Mouse (Mus musculus) thymus, postnatal 25 days (tissue): Measurements from ENCODE around the gene Acss1.

ENCODE experiments used
- DNase-seq: peaks from one replicate; pipeline ENCODE4 v3.0.0; 2022

The Acss1 gene

GRCm38 (mm10) chr2:150665534-150666451, 2.5 kb downstream of the Acss1 start:
- DNase-seq, result peak; percentile 67

GRCm38 (mm10) chr2:150665006-150665405, 3.3 kb downstream of the Acss1 start:
- no peak for DNase-seq

DNA sequence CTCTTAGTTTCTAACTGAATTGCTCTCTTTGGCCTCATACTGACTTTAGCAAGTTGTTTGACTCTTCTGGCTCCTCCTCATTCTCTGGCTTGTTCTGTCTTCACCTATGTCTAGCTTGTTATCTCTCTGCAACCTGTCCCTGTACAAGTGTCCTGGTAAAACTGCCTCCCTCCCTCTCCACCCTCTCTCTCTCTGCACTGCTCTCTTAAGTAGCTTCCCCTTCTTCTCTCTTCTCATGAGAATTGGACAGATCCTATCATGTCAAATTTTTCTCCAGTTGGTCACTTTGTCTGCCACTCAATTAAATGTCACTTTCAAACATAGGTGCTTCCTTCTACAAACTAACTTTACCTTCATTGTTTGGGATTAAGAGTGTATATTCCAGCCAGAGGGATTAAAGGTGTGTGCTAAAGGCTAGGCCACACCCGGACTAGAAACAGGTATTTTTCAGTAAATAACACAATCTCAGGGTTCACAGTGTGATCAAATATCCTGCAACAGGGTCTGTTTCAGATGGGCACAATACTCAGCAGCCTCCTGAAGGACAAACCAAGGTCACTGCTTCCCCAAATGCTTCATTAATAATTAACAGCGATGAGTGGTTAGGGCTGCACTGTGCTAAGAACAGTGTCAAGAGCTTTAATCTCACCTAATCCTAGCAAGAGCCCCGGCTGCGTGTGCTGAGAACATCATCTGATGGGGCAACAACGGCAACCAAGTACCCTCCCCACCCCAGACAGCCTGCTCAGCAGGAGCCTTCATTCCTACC, 4.0 kb downstream of the Acss1 start:
- no peak for DNase-seq

GRCm38 (mm10) chr2:150663255-150663654, 5.0 kb downstream of the Acss1 start:
- no peak for DNase-seq

GRCm38 (mm10) chr2:150662007-150662406, 6.3 kb downstream of the Acss1 start:
- DNase-seq, result no peak

- DNase-seq, result no peak
Measured at GRCm38 (mm10) chr2:150660668-150661451, 7.4 kb downstream of the Acss1 start.

GRCm38 (mm10) chr2:150660049-150660448, 8.3 kb downstream of the Acss1 start:
- DNase-seq, result no peak

DNA sequence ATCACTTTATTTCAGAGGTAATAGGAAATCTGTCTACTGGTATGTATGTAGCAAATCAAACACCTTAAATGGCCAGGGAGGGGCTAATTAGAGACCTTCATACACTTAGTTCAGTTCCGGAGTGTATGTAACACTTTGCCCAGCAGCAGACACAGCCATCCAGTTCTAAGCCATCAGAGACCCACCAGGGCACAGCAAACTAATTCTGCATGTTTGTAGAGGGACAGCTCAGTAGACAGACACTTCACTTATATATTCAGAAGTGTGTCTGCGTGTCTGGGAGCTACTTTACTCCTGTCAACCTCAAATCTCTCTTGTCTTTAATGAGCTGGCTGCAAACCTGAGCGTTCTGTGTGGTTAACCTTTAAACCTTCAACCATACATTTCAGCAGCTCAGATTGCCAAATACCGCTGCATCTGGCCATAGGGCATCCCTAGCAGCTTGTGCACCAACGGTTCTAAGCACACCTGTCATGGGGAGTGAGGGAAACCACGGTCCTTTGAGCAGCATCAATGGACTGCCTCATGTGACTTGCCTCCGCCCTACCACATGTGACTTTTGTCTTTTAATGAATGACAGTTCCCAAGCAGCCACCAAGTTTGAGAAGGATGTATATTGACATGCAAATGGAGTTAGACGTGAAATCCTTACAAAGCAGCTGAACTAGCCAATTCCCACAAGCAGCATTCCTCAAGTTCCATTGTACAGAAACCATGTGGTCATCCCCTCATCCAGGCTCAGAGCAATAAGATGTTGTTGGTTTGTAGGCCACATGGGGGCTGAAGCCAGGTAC, 11.1 kb downstream of the Acss1 start:
- DNase-seq, result peak; percentile 68

DNA sequence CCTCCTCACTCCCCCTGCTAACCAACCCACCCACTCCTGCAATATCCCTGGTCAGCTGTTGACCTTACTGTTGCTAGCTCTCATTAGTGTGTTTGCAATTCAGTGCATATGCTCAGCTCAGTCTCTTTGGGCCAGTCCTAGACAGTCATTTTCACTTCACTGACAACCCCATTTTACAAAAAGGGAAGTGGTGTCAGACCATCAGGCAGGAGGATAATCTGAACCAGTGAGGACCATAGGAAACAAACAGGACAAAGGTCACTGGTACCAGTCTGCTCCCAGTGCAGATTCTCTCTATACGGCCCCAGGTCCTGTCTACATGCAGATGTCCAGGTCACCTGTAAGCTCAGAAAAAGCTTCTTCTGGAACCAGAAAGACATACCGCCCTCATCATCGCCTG, 12.2 kb downstream of the Acss1 start:
- no peak for DNase-seq

- no peak for DNase-seq
Measured at GRCm38 (mm10) chr2:150655290-150655689, 13.0 kb downstream of the Acss1 start.

DNA sequence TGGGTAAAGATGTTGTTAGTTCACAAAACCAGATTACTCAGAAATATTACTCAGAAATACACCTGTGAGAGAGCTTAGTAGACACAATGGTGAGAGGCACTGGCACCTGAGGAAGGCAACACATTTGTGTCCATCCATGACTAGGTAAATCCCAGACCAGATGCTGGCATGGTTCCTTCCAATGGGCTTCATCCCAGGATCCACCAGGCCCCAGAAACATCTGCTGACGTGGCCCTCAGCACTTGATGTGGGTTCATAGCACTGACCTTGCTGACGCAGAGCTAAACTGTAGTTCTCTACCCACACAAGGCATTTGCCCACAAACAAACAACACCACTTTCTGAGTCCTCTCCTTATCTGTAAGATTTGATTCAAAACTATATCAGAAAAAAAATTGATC, 13.5 kb downstream of the Acss1 start:
- no peak for DNase-seq

DNA sequence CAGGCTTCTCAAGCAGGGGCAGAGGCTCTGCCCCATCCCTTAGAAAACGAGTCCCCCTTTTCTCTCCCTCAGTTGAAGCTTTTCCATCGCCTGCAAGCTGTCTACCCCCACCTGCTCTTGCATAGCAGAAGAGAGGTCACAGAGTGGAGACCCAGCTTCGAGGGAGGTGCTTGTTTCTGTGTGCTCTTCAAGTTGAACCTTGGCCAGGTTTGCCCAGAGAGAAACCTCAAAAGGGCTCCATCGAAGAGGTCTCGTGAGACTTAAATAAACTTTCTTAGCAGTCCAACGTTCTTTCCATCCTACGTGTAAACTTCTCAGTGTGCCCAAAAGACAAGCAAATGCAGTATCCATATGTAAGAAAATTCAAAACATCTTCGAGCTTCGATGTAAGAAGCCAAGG, 16.9 kb downstream of the Acss1 start:
- DNase-seq, result no peak

DNA sequence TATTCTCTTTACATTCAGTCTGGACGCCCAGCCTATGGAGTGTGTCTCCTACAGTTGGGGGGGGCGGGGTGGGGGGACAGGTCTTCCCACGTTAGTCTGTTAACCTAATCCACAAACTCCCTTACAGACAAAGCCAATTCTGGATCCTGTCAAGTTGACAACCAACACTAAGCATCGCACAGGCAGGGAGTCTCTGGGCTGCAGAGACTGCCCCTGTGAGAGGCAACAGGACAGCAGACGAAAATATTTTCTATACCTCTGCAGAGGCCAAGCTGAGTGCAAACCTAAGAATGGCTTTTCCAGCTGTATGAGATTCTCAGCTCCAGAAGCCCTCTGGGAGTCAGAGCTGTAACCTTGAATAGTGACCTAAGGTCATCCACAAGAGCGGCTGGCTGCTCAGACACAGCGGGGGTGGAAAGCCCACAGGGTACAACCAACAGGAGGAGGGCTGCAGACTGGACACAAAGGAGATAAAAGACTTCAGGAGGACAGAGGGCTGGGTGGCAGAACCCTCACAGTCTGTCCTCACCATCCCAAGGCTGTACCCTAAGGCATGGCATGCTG, 17.7 kb downstream of the Acss1 start:
- DNase-seq, result no peak

GRCm38 (mm10) chr2:150648300-150648895, 19.9 kb downstream of the Acss1 start:
- DNase-seq, result no peak

DNA sequence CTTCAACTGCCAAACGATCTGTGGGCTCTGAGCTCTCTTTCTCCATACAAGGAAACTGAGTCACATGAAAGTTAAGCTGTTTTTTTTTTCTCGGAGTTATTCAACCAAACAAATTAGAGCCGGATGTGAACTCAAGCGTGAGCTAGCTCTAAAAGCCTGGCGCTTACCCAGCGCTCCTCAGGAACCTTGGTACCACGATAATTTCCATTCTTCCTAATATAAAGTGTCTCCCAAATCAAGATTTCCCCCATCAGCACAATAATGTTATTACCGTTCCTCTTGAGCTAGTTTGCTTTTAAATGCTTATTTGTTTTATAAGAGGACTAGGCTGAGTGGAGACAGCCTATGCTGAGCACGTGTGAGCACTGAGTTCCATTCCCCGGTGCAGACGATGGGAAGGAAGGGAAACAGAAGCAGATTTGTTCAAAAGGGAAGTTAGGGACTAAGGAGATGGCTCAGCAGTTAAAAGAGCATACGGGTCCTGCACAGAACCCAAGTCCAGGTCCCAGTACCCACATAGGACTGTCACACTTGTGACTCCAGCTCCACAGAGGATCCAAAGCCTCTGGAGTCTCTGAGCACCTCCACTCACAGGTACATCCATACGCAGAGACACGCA, 20.5 kb downstream of the Acss1 start:
- DNase-seq, result no peak

DNA sequence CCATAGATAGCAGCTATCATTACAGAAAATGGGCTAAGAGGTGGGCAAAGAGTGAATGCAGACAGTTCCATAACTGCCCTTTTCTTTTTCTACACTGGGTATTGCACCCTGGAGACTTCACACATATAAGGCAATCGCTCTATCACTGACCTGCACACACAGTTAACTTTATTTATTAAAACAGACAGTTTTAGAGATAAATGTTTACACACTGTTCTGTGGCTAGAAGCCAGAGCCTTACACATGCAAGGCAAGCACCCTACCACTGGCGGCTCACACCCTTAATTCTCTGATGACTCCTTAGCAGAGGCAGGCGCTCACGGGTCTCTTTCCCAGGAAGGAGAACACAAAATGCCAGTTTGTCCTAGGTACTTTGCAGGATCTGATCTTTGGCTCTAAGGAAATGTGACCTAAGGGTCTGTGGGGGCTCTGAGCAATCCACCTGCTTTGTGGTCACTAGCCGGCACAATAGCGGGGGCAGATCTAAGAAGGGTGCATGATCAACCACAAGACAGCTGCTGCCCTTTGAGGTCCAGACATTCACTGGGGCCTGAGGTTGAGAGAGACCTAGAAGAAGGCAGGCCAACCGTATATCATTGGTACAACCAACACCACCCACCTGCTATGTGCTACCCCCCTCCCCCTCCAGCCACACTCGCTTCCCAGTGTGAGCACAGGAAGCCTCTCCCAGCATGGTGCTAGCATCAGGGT, 21.7 kb downstream of the Acss1 start:
- no peak for DNase-seq

DNA sequence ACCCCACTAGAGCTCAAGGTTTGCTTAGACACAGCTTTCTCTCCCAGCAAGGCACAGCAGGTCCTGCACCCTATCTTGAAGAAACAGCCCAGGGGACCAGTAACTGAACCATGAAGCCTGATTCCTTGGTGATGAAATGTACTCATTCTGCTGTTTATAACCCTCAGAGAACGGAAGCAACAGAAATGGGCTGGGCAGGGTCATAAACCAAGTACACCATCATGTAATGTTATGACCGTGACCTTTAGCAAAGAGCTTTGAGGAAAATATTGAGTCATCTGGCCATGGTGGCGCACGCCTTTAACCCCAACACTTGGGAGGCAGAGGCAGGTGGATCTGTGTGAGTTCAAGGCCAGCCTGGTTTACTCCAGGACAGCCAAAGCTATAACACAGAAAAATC, 23.1 kb downstream of the Acss1 start:
- DNase-seq, result no peak

GRCm38 (mm10) chr2:150643726-150644415, 24.4 kb downstream of the Acss1 start:
- DNase-seq, result no peak

- no peak for DNase-seq
Measured at GRCm38 (mm10) chr2:150643166-150643565, 25.1 kb downstream of the Acss1 start.

DNA sequence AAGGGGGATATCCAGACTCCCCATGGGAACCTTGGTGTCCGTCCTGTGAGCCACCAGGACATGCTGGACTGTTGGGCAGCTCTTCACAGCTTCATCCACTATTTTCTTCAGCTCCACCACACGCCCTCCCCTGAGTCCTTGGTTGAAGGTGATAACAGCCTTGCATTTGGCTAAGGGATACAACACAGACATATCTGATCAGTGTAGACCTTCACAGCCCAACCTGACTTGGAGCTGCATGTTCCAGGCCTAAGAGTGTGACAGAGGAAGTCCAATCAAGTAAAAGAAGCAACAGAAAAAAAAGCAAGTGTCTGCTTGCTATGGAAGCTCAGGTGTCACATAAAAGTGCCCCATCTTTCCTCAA, 29.9 kb downstream of the Acss1 start:
- no peak for DNase-seq
